Comparison of ENCODE assay signal across 15 mouse cellular contexts in genomic region chr10:86860396-86860795, GRCm38 (mm10).
"Had no signal": no experiment of that assay in that cellular context is flagged by ENCODE, and none has a peak within 500 bp of the region (broad histone marks: within the 10 kb centered on the region; RNA-seq: fewer than 3 reads in every experiment).

No protein-coding gene starts in this region.

- H3K4me3 ChIP-seq: neural tube, embryonic 15.5 days; stomach, embryonic 15.5 days had no signal

- H3K27ac ChIP-seq: neural tube, embryonic 15.5 days; stomach, embryonic 15.5 days; stomach, postnatal 0 days had no signal

- H3K4me1 ChIP-seq: neural tube, embryonic 15.5 days; stomach, embryonic 15.5 days had no signal

- DNase-seq: retina, postnatal 1 day; right cerebral cortex, adult 18-20 months; right cerebral cortex, postnatal 14 days; right cerebral cortex, postnatal 25 days; right cerebral cortex, postnatal 4 days; spleen, adult 18-20 months; thymus, adult 18-20 months; thymus, adult 2 months; thymus, postnatal 14 days; thymus, postnatal 25 days; thymus, postnatal 36 days; thymus, postnatal 4 days had no signal

- H3K27me3 ChIP-seq: neural tube, embryonic 15.5 days; stomach, embryonic 15.5 days had no signal
